Mouse (Mus musculus) G1E (cell line): ENCODE measurements at regions not wholly inside any gene's neighbourhood (a gene's known extent, or its start where the extent isn't known, plus 50 kb on each side); places are given as distances from the start of the nearest gene placed in this dataset.
A peak's percentile ranks its signal among the peaks of the same experiment; 100 is the strongest.
"Not testable (repeated sequence)": the region's sequence is repeated elsewhere in the genome, so short reads cannot be mapped to it uniquely, and the experiment has no call there.

Source experiments
- ATAC-seq: 2 replicates; pipeline ENCODE4 v1.8.0; 2016; ENCODE audit warnings: mild to moderate bottlenecking; ENCODE audit not compliant: insufficient number of reproducible peaks, poor library complexity, low FRiP score, severe bottlenecking; ENCODE audit errors: extremely low read depth
- DNase-seq: peaks from one replicate; pipeline ENCODE4 v3.0.0; 2012; ENCODE audit warnings: low spot score
- H3K27me3 ChIP-seq: 2 replicates; pipeline ENCODE4 v1.6.1; 2012; ENCODE audit warnings: mild to moderate bottlenecking, low read length, inconsistent platforms; ENCODE audit not compliant: insufficient read depth
- H3K36me3 ChIP-seq: replicated peaks from 2 replicates; pipeline ENCODE3; 2012; ENCODE audit warnings: mild to moderate bottlenecking, inconsistent platforms
- H3K4me1 ChIP-seq: 2 replicates; pipeline ENCODE4 v1.6.1; 2012; ENCODE audit warnings: low read depth, low read length, inconsistent platforms, mixed read lengths; ENCODE audit not compliant: insufficient read depth
- H3K4me3 ChIP-seq: 2 replicates; pipeline ENCODE4 v1.5.1; 2012; ENCODE audit warnings: low read depth, mild to moderate bottlenecking, inconsistent platforms, low read length, moderate library complexity, mixed read lengths
- H3K9me3 ChIP-seq: replicated peaks from 2 replicates; pipeline ENCODE4 v1.6.1; 2012; ENCODE audit warnings: inconsistent platforms

GRCm38 (mm10) chr6:47745856-47746255 lies 67.4 kb downstream of the Pdia4 start:
- not testable (repeated sequence) for H3K9me3 ChIP-seq, H3K4me3 ChIP-seq, H3K36me3 ChIP-seq, H3K27me3 ChIP-seq, H3K4me1 ChIP-seq, DNase-seq, ATAC-seq

- not testable (repeated sequence) for H3K4me3 ChIP-seq
Observed at GRCm38 (mm10) chr6:47743856-47744255, 69.4 kb downstream of the Pdia4 start.

GRCm38 (mm10) chr6:47740216-47740615 lies 73.0 kb downstream of the Pdia4 start:
- H3K36me3 ChIP-seq, H3K4me1 ChIP-seq, DNase-seq, ATAC-seq, H3K27me3 ChIP-seq, H3K9me3 ChIP-seq: not testable (repeated sequence)
- H3K4me3 ChIP-seq = peak overlapping the region; percentile 68

More at GRCm38 (mm10) chr6:47743856-47744255, 69.4 kb downstream of the Pdia4 start:
- H3K4me1 ChIP-seq, H3K9me3 ChIP-seq, DNase-seq, H3K36me3 ChIP-seq, H3K27me3 ChIP-seq, ATAC-seq: not testable (repeated sequence)

GRCm38 (mm10) chr6:47739696-47740095 lies 73.5 kb downstream of the Pdia4 start:
- not testable (repeated sequence) for H3K4me1 ChIP-seq, H3K36me3 ChIP-seq, H3K4me3 ChIP-seq, H3K27me3 ChIP-seq, DNase-seq, H3K9me3 ChIP-seq, ATAC-seq

GRCm38 (mm10) chr6:47737972-47738371 lies 75.3 kb downstream of the Pdia4 start:
- not testable (repeated sequence) for DNase-seq, H3K4me1 ChIP-seq, H3K36me3 ChIP-seq, ATAC-seq, H3K4me3 ChIP-seq, H3K9me3 ChIP-seq, H3K27me3 ChIP-seq
